Mouse (Mus musculus): ENCODE data around the gene Emilin3. TPM values are rescaled to one million over a fixed set of nuclear protein-coding genes. Genes with fewer than 3 reads are reported as not detected.
"Not testable (repeated sequence)": the region's sequence is repeated elsewhere in the genome, so short reads cannot be mapped to it uniquely, and the experiment has no call there.

Gene Emilin3
- polyA plus RNA-seq (2012; rRNA removed) = 0.03 and 0.08 TPM in 2 replicates

DNA sequence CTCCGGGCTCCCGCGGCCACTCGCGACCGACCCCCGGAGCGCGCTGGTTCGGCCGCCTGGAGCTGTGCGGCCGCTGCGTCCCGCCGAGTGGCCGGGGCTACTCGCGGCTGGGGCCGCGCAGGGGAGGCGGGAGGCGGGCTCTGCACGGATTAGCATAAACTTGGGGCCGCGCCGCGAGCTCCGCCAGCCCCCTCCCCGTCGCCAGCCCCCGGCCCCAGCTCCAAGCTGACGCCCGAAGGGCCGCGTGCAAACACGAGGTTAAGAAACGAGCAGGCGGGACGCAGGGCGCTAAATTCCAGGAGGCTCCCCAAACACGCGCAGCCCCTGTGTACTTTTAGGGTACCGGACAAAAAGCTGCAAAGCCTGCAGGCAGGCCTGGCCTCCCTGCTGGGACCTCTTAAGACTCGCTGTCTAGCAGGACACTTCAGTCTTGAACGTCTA, at the start of gene Emilin3:
Gene Emilin3 (minus strand): TSS at position 98 of the 441 bp plus-strand sequence.
- Histone ChIP-seq H3K4me1 (ENCODE audit: control insufficient read depth, insufficient read depth, low read length) (no peaks in the 10 kb centered on the region), H3K4me3 (replicated peaks; ENCODE audit: extremely low read depth, low read depth, low read length) (no peak within 1 kb of the TSS)
- 4% methylated on average over 46 of the region's 46 CpGs for WGBS
- DNase-seq = no peak
- TF ChIP-seq POLR2A (IDR thresholded peaks at IDR 0.05; ENCODE audit: borderline replicate concordance, extremely low read depth, low read depth, low read length) (no peak), CTCF (IDR thresholded peaks at IDR 0.05; ENCODE audit: insufficient read depth, low read length) (no peak)

GRCm38 (mm10) chr2:160960956-160961646, 49.0 kb upstream of the Emilin3 start:
- Histone ChIP-seq H3K4me1 (ENCODE audit: control insufficient read depth, insufficient read depth, low read length) (no peaks in the 10 kb centered on the region), H3K4me3 (replicated peaks; ENCODE audit: extremely low read depth, low read depth, low read length) (no peak overlapping the region)
- 90% methylated on average over 6 of the region's 6 CpGs for WGBS
- no peak for TF ChIP-seq CTCF (IDR thresholded peaks at IDR 0.05; ENCODE audit: insufficient read depth, low read length)
- no peak for TF ChIP-seq POLR2A (IDR thresholded peaks at IDR 0.05; ENCODE audit: borderline replicate concordance, extremely low read depth, low read depth, low read length)
- DNase-seq = no peak

DNA sequence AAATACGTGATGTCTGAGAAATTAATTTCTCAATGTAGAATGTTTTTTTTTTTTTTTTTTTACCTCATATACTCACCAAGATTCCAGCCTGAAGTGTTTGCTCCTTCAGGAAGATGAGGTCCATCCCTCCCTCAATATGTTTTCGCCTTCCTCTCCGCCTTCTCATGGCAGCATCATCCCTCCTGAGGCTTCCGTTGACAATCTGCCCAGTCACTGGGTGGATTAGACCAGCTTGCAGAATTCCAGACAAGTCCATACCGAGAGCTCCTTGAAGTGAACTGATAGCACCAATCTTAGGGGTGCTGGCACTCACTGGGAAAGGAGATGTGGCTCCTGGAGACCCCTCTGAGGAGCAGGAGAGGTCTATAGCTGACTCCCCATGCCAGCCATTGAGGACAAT, 47.8 kb upstream of the Emilin3 start:
- WGBS = 88% methylated on average over 5 of the region's 5 CpGs
- TF ChIP-seq CTCF (IDR thresholded peaks at IDR 0.05; ENCODE audit: insufficient read depth, low read length) = no peak
- TF ChIP-seq POLR2A (IDR thresholded peaks at IDR 0.05; ENCODE audit: borderline replicate concordance, extremely low read depth, low read depth, low read length) = no peak
- no peak overlapping the region for H3K4me3 ChIP-seq (replicated peaks; ENCODE audit: extremely low read depth, low read depth, low read length)
- no peak for DNase-seq
- no peaks in the 10 kb centered on the region for H3K4me1 ChIP-seq (ENCODE audit: control insufficient read depth, insufficient read depth, low read length)

GRCm38 (mm10) chr2:160958737-160959136, 46.6 kb upstream of the Emilin3 start:
- DNase-seq = no peak
- 87% methylated on average over 5 of the region's 5 CpGs for WGBS
- no peak for TF ChIP-seq CTCF (IDR thresholded peaks at IDR 0.05; ENCODE audit: insufficient read depth, low read length)
- TF ChIP-seq POLR2A (IDR thresholded peaks at IDR 0.05; ENCODE audit: borderline replicate concordance, extremely low read depth, low read depth, low read length) = no peak

DNA sequence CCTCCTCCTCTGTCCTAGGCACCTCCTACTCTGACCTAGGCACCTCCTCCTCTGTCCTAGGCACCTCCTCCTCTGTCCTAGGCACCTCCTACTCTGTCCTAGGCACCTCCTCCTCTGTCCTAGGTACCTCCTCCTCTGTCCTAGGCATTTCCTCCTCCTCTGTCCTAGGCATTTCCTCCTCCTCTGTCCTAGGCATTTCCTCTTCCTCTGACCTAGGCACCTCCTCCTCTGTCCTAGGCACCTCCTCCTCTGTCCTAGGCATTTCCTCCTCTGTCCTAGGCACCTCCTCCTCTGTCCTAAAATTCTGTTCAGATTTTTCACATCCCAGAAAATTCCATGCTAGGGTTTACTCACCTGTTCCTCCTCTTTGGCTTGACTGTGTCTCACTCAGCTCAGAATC, 45.7 kb upstream of the Emilin3 start:
- not testable (repeated sequence) for H3K4me3 ChIP-seq (replicated peaks; ENCODE audit: extremely low read depth, low read depth, low read length); H3K4me1 ChIP-seq (ENCODE audit: control insufficient read depth, insufficient read depth, low read length); DNase-seq

More at GRCm38 (mm10) chr2:160958737-160959136, 46.6 kb upstream of the Emilin3 start:
- no peak overlapping the region for H3K4me3 ChIP-seq (replicated peaks; ENCODE audit: extremely low read depth, low read depth, low read length)
- no peaks in the 10 kb centered on the region for H3K4me1 ChIP-seq (ENCODE audit: control insufficient read depth, insufficient read depth, low read length)

DNA sequence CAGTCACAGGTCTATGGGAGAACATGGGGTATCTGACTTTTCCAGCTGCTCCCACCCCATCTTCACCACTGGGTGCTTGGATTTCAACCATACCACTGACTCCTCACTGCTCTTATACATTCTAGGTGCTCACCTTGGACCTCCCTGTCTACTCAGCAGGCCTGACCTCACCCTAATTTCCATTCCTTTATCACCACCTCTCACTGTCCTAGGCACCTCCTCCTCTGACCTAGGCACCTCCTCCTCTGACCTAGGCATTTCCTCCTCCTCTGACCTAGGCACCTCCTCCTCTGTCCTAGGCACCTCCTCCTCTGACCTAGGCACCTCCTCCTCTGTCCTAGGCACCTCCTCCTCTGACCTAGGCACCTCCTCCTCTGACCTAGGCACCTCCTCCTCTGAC, 45.2 kb upstream of the Emilin3 start:
- not testable (repeated sequence) for H3K4me3 ChIP-seq (replicated peaks; ENCODE audit: extremely low read depth, low read depth, low read length); H3K4me1 ChIP-seq (ENCODE audit: control insufficient read depth, insufficient read depth, low read length); DNase-seq

- TF ChIP-seq CTCF (IDR thresholded peaks at IDR 0.05; ENCODE audit: insufficient read depth, low read length) (no peak), POLR2A (IDR thresholded peaks at IDR 0.05; ENCODE audit: borderline replicate concordance, extremely low read depth, low read depth, low read length) (no peak)
- 70% methylated on average over 7 of the region's 7 CpGs for WGBS
- Histone ChIP-seq H3K4me3 (replicated peaks; ENCODE audit: extremely low read depth, low read depth, low read length) (no peak overlapping the region), H3K4me1 (ENCODE audit: control insufficient read depth, insufficient read depth, low read length) (no peaks in the 10 kb centered on the region)
- no peak for DNase-seq
Observed at GRCm38 (mm10) chr2:160955331-160955730, 43.2 kb upstream of the Emilin3 start.

GRCm38 (mm10) chr2:160954541-160954940, 42.4 kb upstream of the Emilin3 start:
- Histone ChIP-seq H3K4me1 (ENCODE audit: control insufficient read depth, insufficient read depth, low read length) (no peaks in the 10 kb centered on the region), H3K4me3 (replicated peaks; ENCODE audit: extremely low read depth, low read depth, low read length) (no peak overlapping the region)
- no peak for TF ChIP-seq POLR2A (IDR thresholded peaks at IDR 0.05; ENCODE audit: borderline replicate concordance, extremely low read depth, low read depth, low read length)
- TF ChIP-seq CTCF (IDR thresholded peaks at IDR 0.05; ENCODE audit: insufficient read depth, low read length) = no peak
- WGBS = 79% methylated on average over 3 of the region's 3 CpGs
- no peak for DNase-seq

DNA sequence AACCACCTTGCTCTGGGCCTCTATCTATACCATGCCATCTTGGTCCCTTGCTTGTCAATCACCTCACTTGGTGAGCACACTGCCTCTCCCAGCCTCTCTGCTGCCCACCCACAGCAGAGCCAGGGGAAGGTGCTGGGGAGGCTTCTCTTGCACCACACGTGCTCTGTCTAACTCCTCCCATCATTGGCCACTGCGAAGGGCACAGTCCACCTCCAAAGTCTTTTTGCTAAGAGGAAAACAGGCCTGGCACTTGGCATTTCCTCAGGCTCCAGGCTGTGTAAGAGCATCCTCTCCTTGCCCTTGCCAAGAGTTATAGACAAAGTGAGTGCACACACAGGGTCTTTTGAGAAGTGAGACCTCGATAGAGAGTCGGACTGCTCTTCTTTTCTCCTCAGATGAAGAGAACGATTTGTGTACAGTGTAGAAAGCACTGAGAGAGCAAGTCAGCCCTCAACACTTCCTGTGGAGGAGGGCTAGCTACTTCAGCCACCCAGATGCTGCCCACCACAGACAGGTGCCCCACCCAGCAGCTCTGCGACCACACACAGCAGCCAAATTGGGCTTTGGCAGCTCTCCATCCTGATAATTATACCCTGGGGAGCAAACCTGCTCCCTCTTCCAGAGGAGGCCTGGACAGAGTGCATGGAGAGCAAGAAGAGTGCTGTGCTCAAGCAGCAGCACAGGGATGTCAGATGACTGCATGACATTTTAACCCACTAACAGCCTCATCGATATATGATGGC, 41.2 kb upstream of the Emilin3 start:
- Histone ChIP-seq H3K4me3 (replicated peaks; ENCODE audit: extremely low read depth, low read depth, low read length) (no peak overlapping the region), H3K4me1 (ENCODE audit: control insufficient read depth, insufficient read depth, low read length) (no peaks in the 10 kb centered on the region)
- DNase-seq = no peak
- 69% methylated on average over 7 of the region's 7 CpGs for WGBS
- TF ChIP-seq POLR2A (IDR thresholded peaks at IDR 0.05; ENCODE audit: borderline replicate concordance, extremely low read depth, low read depth, low read length) = no peak
- no peak for TF ChIP-seq CTCF (IDR thresholded peaks at IDR 0.05; ENCODE audit: insufficient read depth, low read length)

- no peak for TF ChIP-seq POLR2A (IDR thresholded peaks at IDR 0.05; ENCODE audit: borderline replicate concordance, extremely low read depth, low read depth, low read length)
- TF ChIP-seq CTCF (IDR thresholded peaks at IDR 0.05; ENCODE audit: insufficient read depth, low read length) = no peak
- H3K4me1 ChIP-seq (ENCODE audit: control insufficient read depth, insufficient read depth, low read length) = no peaks in the 10 kb centered on the region
- WGBS = 83% methylated on average over 4 of the region's 4 CpGs
- no peak for DNase-seq
- no peak overlapping the region for H3K4me3 ChIP-seq (replicated peaks; ENCODE audit: extremely low read depth, low read depth, low read length)
Observed at GRCm38 (mm10) chr2:160951595-160951994, 39.5 kb upstream of the Emilin3 start.
